9 mouse cellular contexts compared by ENCODE assay signal in the genomic region with DNA sequence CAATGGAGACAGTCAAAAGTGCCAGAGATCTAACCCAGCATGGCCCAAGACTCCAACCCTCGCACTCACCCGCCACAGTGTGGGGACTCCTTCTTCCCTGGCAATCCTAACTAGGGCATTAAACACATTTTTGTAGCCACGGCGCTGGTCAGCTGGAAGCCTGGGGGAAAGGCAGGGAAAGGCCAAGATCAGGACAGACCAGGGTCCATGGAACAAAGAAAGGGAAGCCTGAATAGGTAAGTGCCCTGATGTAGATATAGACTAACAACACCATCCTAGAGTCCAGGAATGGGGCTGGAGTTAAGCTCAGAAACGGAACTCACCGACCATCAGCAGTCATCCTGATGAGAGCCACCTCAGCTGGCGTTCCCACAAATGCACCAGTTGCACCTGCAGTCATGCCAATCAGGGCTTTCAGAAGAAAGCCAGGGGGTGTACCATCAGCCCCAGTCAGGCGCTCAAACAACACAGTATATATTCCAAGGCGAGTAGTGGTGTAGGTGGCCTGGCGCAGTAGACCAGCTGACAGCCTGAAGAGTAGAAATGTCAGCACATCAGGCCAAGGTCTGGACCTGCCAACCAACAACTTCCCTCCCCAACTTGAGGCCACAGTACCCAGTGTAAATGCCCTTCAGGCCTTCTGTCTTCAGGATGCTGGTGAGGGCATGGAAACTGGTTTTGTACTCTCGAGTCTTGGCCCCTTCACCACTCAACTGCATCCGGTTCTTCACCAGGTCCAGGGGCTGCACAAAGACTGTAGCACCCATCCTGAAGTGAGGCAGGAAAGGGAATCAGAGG. TPM values are rescaled to one million over a fixed set of nuclear protein-coding genes. Genes with fewer than 3 reads are reported as not detected.
DNase-seq lines count a peak whose midpoint lies in the region; ATAC-seq and TF ChIP-seq lines count a peak whose summit lies in the region.
"Had no signal": no experiment of that assay in that cellular context is flagged by ENCODE, and none has a peak within 500 bp of the region (broad histone marks: within the 10 kb centered on the region; RNA-seq: fewer than 3 reads in every experiment).

No protein-coding gene starts in this region.

- TF ChIP-seq EP300 in CH12.LX (IDR thresholded peaks at IDR 0.05; ENCODE audit: low read length), result no peak

- 74% methylated on average over 12 of the region's 12 CpGs for WGBS in heart, embryonic 13.5 days
- 81% methylated on average over 12 of the region's 12 CpGs for WGBS in liver, embryonic 13.5 days (ENCODE audit: insufficient replicate concordance)

- no peak overlapping the region for H3K27ac ChIP-seq in CH12.LX (ENCODE audit: insufficient read depth, low read depth)
- peak overlapping the region; percentile 95 for H3K27ac ChIP-seq in heart, embryonic 13.5 days (replicated peaks)
- H3K27ac ChIP-seq in liver, embryonic 13.5 days, result peak overlapping the region; percentile 99

- H3K4me3 ChIP-seq in CH12.LX (replicated peaks in 1 of 3; ENCODE audit: low read depth in 2 of 3, low read length in 2 of 3, poor library complexity in 1 of 3), result peak overlapping the region; percentile 66 to 99 (median 80)
- peak overlapping the region; percentile 77 for H3K4me3 ChIP-seq in heart, embryonic 13.5 days
- peak overlapping the region; percentile 85 for H3K4me3 ChIP-seq in liver, embryonic 13.5 days (replicated peaks)

- no peaks in the 10 kb centered on the region for H3K9me3 ChIP-seq in CH12.LX (replicated peaks; ENCODE audit: low read length)
- no peaks in the 10 kb centered on the region for H3K9me3 ChIP-seq in heart, embryonic 13.5 days
- no peaks in the 10 kb centered on the region for H3K9me3 ChIP-seq in liver, embryonic 13.5 days (replicated peaks)

- no peak for ATAC-seq in heart, embryonic 13.5 days (ENCODE audit: extremely low read depth, insufficient number of reproducible peaks, low FRiP score, low TSS enrichment)
- ATAC-seq in liver, embryonic 13.5 days (ENCODE audit: low read depth), result no peak

- dilution Hi-C loops in CH12.LX (cut with MboI; ENCODE audit: extremely low pct_ligation_motif_present, extremely low pct_unique_long_range_greater_than_20kb, low sequenced_read_pairs), result no loop called here

- H3K4me2 ChIP-seq in CH12.LX (ENCODE audit: insufficient read depth, low read depth, poor library complexity, severe bottlenecking), result peak overlapping the region; percentile 81
- H3K4me2 ChIP-seq in heart, embryonic 13.5 days, result peak overlapping the region; percentile 80
- peak overlapping the region; percentile 98 for H3K4me2 ChIP-seq in liver, embryonic 13.5 days

- no peak for TF ChIP-seq POLR2A in CH12.LX (IDR thresholded peaks at IDR 0.05; ENCODE audit: low read depth, low read length)

- no peaks in the 10 kb centered on the region for H3K27me3 ChIP-seq in CH12.LX (replicated peaks)
- no peaks in the 10 kb centered on the region for H3K27me3 ChIP-seq in heart, embryonic 13.5 days (replicated peaks)
- H3K27me3 ChIP-seq in liver, embryonic 13.5 days, result no peaks in the 10 kb centered on the region

- no peak for TF ChIP-seq CTCF in CH12.LX (conservative IDR thresholded peaks at IDR 0.05 in 1 of 2, IDR thresholded peaks at IDR 0.05 in 1 of 2; ENCODE audit: low read depth in 2 of 2, low read length in 2 of 2)

- peaks cover 39% of the 10 kb centered on the region for H3K79me2 ChIP-seq in CH12.LX (replicated peaks; ENCODE audit: control insufficient read depth, extremely low read depth, insufficient read depth, poor library complexity, severe bottlenecking)

- peak; percentile 56 for DNase-seq in cerebellum, adult 9-10 months
- DNase-seq in cerebellum, postnatal 14 days, result no peak
- DNase-seq in CH12.LX (ENCODE audit: extremely low read depth), result peak; percentile 17
- DNase-seq in liver, embryonic 13.5 days, result no peak
- no peak for DNase-seq in spleen, postnatal 10 days (ENCODE audit: low spot score in 2 of 2)
- no peak for DNase-seq in spleen, adult 18-20 months
- no peak for DNase-seq in adrenal gland, adult 8-10 months
- DNase-seq: embryo, embryonic 11 days had no signal

- in situ Hi-C loops in CH12.LX (cut with MboI; ENCODE audit: low pct_ligation_motif_present, low pct_unique_long_range_greater_than_20kb, low sequenced_read_pairs), result no loop called here

- H3K4me1 ChIP-seq in CH12.LX (ENCODE audit: control insufficient read depth in 1 of 2, insufficient read depth in 2 of 2), result peaks cover 20 to 38% of the 10 kb centered on the region in 2 experiments
- peaks cover 43% of the 10 kb centered on the region for H3K4me1 ChIP-seq in heart, embryonic 13.5 days
- H3K4me1 ChIP-seq in liver, embryonic 13.5 days (replicated peaks), result peaks cover 62% of the 10 kb centered on the region

- no peak for TF ChIP-seq RAD21 in CH12.LX (IDR thresholded peaks at IDR 0.05; ENCODE audit: low read depth, low read length)

- H3K36me3 ChIP-seq in CH12.LX (replicated peaks in 1 of 2; ENCODE audit: control insufficient read depth in 1 of 2, insufficient read depth in 1 of 2, low read length in 1 of 2), result peaks cover 29 to 67% of the 10 kb centered on the region in 2 experiments
- H3K36me3 ChIP-seq in heart, embryonic 13.5 days, result peaks cover 57% of the 10 kb centered on the region
- peaks cover 40% of the 10 kb centered on the region for H3K36me3 ChIP-seq in liver, embryonic 13.5 days

- peak overlapping the region; percentile 93 for H3K9ac ChIP-seq in CH12.LX (ENCODE audit: insufficient read depth, low read depth)
- peak overlapping the region; percentile 95 for H3K9ac ChIP-seq in heart, embryonic 13.5 days
- peak overlapping the region; percentile 99 for H3K9ac ChIP-seq in liver, embryonic 13.5 days

TF ChIP-seq in CH12.LX, 34 proteins besides CTCF, POLR2A, EP300 and RAD21 (continues in another document):
- TF ChIP-seq ELF1 (IDR thresholded peaks at IDR 0.05; ENCODE audit: low read depth, low read length), result no peak
- TF ChIP-seq KAT2A (IDR thresholded peaks at IDR 0.05; ENCODE audit: insufficient replicate concordance, low read length), result no peak
- no peak for TF ChIP-seq GABPA (IDR thresholded peaks at IDR 0.05; ENCODE audit: insufficient replicate concordance, low read depth, low read length)
- no peak for TF ChIP-seq TBP (conservative IDR thresholded peaks at IDR 0.05; ENCODE audit: low read depth, low read length)
- TF ChIP-seq MXI1 (IDR thresholded peaks at IDR 0.05; ENCODE audit: low read depth, low read length), result no peak
- no peak for TF ChIP-seq TCF12 (IDR thresholded peaks at IDR 0.05; ENCODE audit: low read depth, low read length)
- no peak for TF ChIP-seq MEF2A (IDR thresholded peaks at IDR 0.05; ENCODE audit: borderline replicate concordance, low read depth, low read length)
- TF ChIP-seq SIN3A (IDR thresholded peaks at IDR 0.05; ENCODE audit: low read length), result no peak
- TF ChIP-seq MAFK (IDR thresholded peaks at IDR 0.05; ENCODE audit: insufficient replicate concordance, low read length), result no peak
- TF ChIP-seq E2F4 (IDR thresholded peaks at IDR 0.05; ENCODE audit: insufficient replicate concordance, low read depth, low read length), result no peak
- no peak for TF ChIP-seq ETS1 (conservative IDR thresholded peaks at IDR 0.05; ENCODE audit: low read depth, low read length)
- TF ChIP-seq HCFC1 (IDR thresholded peaks at IDR 0.05; ENCODE audit: low read depth, low read length), result no peak
- TF ChIP-seq MAZ (IDR thresholded peaks at IDR 0.05; ENCODE audit: low read depth, low read length), result no peak
- no peak for TF ChIP-seq PAX5 (IDR thresholded peaks at IDR 0.05; ENCODE audit: low read length)
- TF ChIP-seq POLR2AphosphoS2 (IDR thresholded peaks at IDR 0.05; ENCODE audit: low read depth, low read length), result no peak
- no peak for TF ChIP-seq MAX (IDR thresholded peaks at IDR 0.05; ENCODE audit: low read length)
- no peak for TF ChIP-seq JUN (IDR thresholded peaks at IDR 0.05; ENCODE audit: insufficient read depth, low read depth, low read length)

RNA-seq across cellular contexts. Expression of a gene that starts 1.4 kb away (rescaled TPM):
- total RNA-seq in CH12.LX (2012; rRNA removed), result 23.5 and 24.0 TPM in 2 replicates
- total RNA-seq in CH12.LX (2014; rRNA removed), result 24.1 and 25.5 TPM in 2 replicates
- polyA plus RNA-seq in CH12.LX (2012; ENCODE audit: insufficient read length, low read depth), result 28.0 and 31.7 TPM in 2 replicates
- 66.3 and 73.8 TPM in 2 replicates for polyA plus RNA-seq in heart, embryonic 13.5 days (2015; fragmentation: Nextera tagmentation; extraction: Ambion mirVana)
- polyA plus RNA-seq in liver, embryonic 13.5 days (2015; fragmentation: Nextera tagmentation; extraction: Ambion mirVana), result 74.2 and 81.0 TPM in 2 replicates
- total RNA-seq in adrenal gland, adult 8-10 months (2022), result 100 to 1,000 TPM in 2 of 4 experiments, 10 to 100 TPM in 2; 82.3 to 136 (median 110) TPM

RNA-seq across cellular contexts. Expression of a gene that starts 1.6 kb away (rescaled TPM):
- total RNA-seq in CH12.LX (2012; rRNA removed), result 96.9 and 99.0 TPM in 2 replicates
- 121 and 135 TPM in 2 replicates for total RNA-seq in CH12.LX (2014; rRNA removed)
- 127 and 132 TPM in 2 replicates for polyA plus RNA-seq in CH12.LX (2012; ENCODE audit: insufficient read length, low read depth)
- 234 and 262 TPM in 2 replicates for polyA plus RNA-seq in heart, embryonic 13.5 days (2015; fragmentation: Nextera tagmentation; extraction: Ambion mirVana)
- polyA plus RNA-seq in liver, embryonic 13.5 days (2015; fragmentation: Nextera tagmentation; extraction: Ambion mirVana), result 72.8 and 73.8 TPM in 2 replicates
- 100 to 1,000 TPM; 121 to 137 (median 127) TPM for total RNA-seq in adrenal gland, adult 8-10 months (2022)

RNA-seq across cellular contexts. Expression of a gene that starts 6.7 kb away (rescaled TPM):
- total RNA-seq in CH12.LX (2012; rRNA removed), result 0.25 TPM in 2 replicates
- not detected in 2 replicates for total RNA-seq in CH12.LX (2014; rRNA removed)
- 0.84 and 1.1 TPM in 2 replicates for polyA plus RNA-seq in CH12.LX (2012; ENCODE audit: insufficient read length, low read depth)
- 0.86 and 1.0 TPM in 2 replicates for polyA plus RNA-seq in heart, embryonic 13.5 days (2015; fragmentation: Nextera tagmentation; extraction: Ambion mirVana)
- 2.8 and 4.7 TPM in 2 replicates for polyA plus RNA-seq in liver, embryonic 13.5 days (2015; fragmentation: Nextera tagmentation; extraction: Ambion mirVana)
- total RNA-seq in adrenal gland, adult 8-10 months (2022), result not detected

RNA-seq across cellular contexts. Expression of a gene that starts 8.8 kb away (rescaled TPM):
- total RNA-seq in CH12.LX (2012; rRNA removed), result 1,045 and 1,143 TPM in 2 replicates
- 799 and 844 TPM in 2 replicates for total RNA-seq in CH12.LX (2014; rRNA removed)
- 2,575 and 2,624 TPM in 2 replicates for polyA plus RNA-seq in CH12.LX (2012; ENCODE audit: insufficient read length, low read depth)
- polyA plus RNA-seq in heart, embryonic 13.5 days (2015; fragmentation: Nextera tagmentation; extraction: Ambion mirVana), result 1,587 and 1,588 TPM in 2 replicates
- 1,347 and 1,531 TPM in 2 replicates for polyA plus RNA-seq in liver, embryonic 13.5 days (2015; fragmentation: Nextera tagmentation; extraction: Ambion mirVana)
- 1,000 to 10,000 TPM in 1 of 4 experiments, 100 to 1,000 TPM in 3; 582 to 1,056 (median 737) TPM for total RNA-seq in adrenal gland, adult 8-10 months (2022)

RNA-seq across cellular contexts. Expression of a gene that starts 11.3 kb away (rescaled TPM):
- total RNA-seq in CH12.LX (2012; rRNA removed) (11.0 and 11.2 TPM in 2 replicates), CH12.LX (2014; rRNA removed) (22.9 and 23.0 TPM in 2 replicates)
- 26.4 and 27.5 TPM in 2 replicates for polyA plus RNA-seq in CH12.LX (2012; ENCODE audit: insufficient read length, low read depth)
- 273 and 322 TPM in 2 replicates for polyA plus RNA-seq in heart, embryonic 13.5 days (2015; fragmentation: Nextera tagmentation; extraction: Ambion mirVana)
- polyA plus RNA-seq in liver, embryonic 13.5 days (2015; fragmentation: Nextera tagmentation; extraction: Ambion mirVana), result 5.5 and 6.7 TPM in 2 replicates
- 10 to 100 TPM; 39.4 to 66.5 (median 54.7) TPM for total RNA-seq in adrenal gland, adult 8-10 months (2022)

Comparison
In these comparisons a context has a peak if more than half of its experiments do, and no peak if none do; other contexts are left out.
1. DNase-seq: peak in cerebellum, adult 9-10 months (single experiment) and CH12.LX (single experiment); none in cerebellum, postnatal 14 days (0 of 2), liver, embryonic 13.5 days (single experiment), spleen, postnatal 10 days (0 of 2), spleen, adult 18-20 months (0 of 2) and adrenal gland, adult 8-10 months (single experiment).
2. Peak in every context shown above with its lines, with median percentiles within 50 percentile points of each other: H3K4me2 ChIP-seq, H3K4me3 ChIP-seq and H3K9ac ChIP-seq.